Mouse (Mus musculus): Measurements from ENCODE around the gene Pten.

GRCm38 (mm10) chr19:32715201-32715600, 42.1 kb upstream of the Pten start:
- TF ChIP-seq POLR2A (IDR thresholded peaks at IDR 0.05; ENCODE audit: borderline replicate concordance, extremely low read depth, low read depth, low read length) = no peak
- peak; percentile 95 for TF ChIP-seq CTCF (IDR thresholded peaks at IDR 0.05; ENCODE audit: insufficient read depth, low read length)
